Mouse (Mus musculus) left cerebral cortex, postnatal 36 days (tissue): ENCODE data around the gene Gm21541. TPM values are rescaled to one million over a fixed set of nuclear protein-coding genes. Genes with fewer than 3 reads are reported as not detected.
"Not testable (repeated sequence)": the region's sequence is repeated elsewhere in the genome, so short reads cannot be mapped to it uniquely, and the experiment has no call there.

Source experiments
- DNase-seq, 2 experiments: peaks; one replicate each; pipeline ENCODE4 v3.0.0; 2021 to 2022; ENCODE audit warnings: low spot score in 2 of 2, mixed read lengths in 1 of 2
- intact Hi-C: fragments of 180-260 bp; cut with DNase I; formaldehyde crosslinking; loops from one replicate; pipeline ENCODE4 v1.15.1; 2025
- total RNA-seq, 2 experiments: library from RNA; stranded (reverse); gene quantifications; 2 replicates each; pipeline ENCODE4 v1.2.3; 2021

The Gm21541 gene
- total RNA-seq, result not detected

- intact Hi-C loops, result not testable (repeated sequence)
These were observed at the start of gene Gm21541 for GRCm38 (mm10) chr4:41903310-41903709. Gm21541 (plus strand) TSS chr4:41903610.

GRCm38 (mm10) chr4:41941272-41941671 lies 37.9 kb downstream of the Gm21541 start, which contains the start of gene Gm20878:
Gm20878 (plus strand) TSS chr4:41941572.
- intact Hi-C loops, DNase-seq: not testable (repeated sequence)

More at GRCm38 (mm10) chr4:41903310-41903709, at the start of gene Gm21541:
- not testable (repeated sequence) for DNase-seq

Other genes starting within 250 kb of the Gm21541 start
- 100 to 1,000 TPM; 106 to 115 TPM for gene Cntfr, start 206.5 kb upstream of the Gm21541 start, total RNA-seq
- 10 to 100 TPM; 35.6 to 39.2 TPM for gene Il11ra1, start 203.6 kb upstream of the Gm21541 start, total RNA-seq
- gene Rpp25l, start 190.1 kb upstream of the Gm21541 start, total RNA-seq, result 10 to 100 TPM; 27.8 to 33.2 TPM
- 100 to 1,000 TPM; 159 to 187 TPM for gene Dctn3, start 180.4 kb upstream of the Gm21541 start, total RNA-seq
- under 1 TPM in 1 of 2 experiments, not detected in 1; 0.36 TPM for gene Arid3c, start 172.5 kb upstream of the Gm21541 start, total RNA-seq
- 10 to 100 TPM; 81.0 to 94.7 TPM for gene Galt, start 148.4 kb upstream of the Gm21541 start, total RNA-seq
- 10 to 100 TPM; 54.3 to 57.7 TPM for gene Sigmar1, start 147.5 kb upstream of the Gm21541 start, total RNA-seq
- 100 to 1,000 TPM; 244 to 288 TPM for gene Ccl27a, start 129.4 kb upstream of the Gm21541 start, total RNA-seq
- gene Gm20878, start 38.0 kb downstream of the Gm21541 start, total RNA-seq, result 10 to 100 TPM; 52.3 to 67.4 TPM
- gene Fam205a4, start 62.4 kb downstream of the Gm21541 start, total RNA-seq, result 1 to 10 TPM; 5.1 to 5.6 TPM
- gene Gm21093, start 131.1 kb downstream of the Gm21541 start, total RNA-seq, result 1 to 10 TPM; 5.7 to 5.8 TPM
- not detected for gene Gm3893, start 187.6 kb downstream of the Gm21541 start, total RNA-seq
- 10 to 100 TPM; 28.7 to 36.9 TPM for gene Gm13304, start 211.2 kb downstream of the Gm21541 start, total RNA-seq
- gene Gm13306, start 249.8 kb downstream of the Gm21541 start, total RNA-seq, result 10 to 100 TPM; 33.6 to 54.7 TPM